Mouse (Mus musculus) liver, adult 2 months (tissue): Measurements from ENCODE around the gene Adamts14. TPM values are rescaled to one million over a fixed set of nuclear protein-coding genes. Genes with fewer than 3 reads are reported as not detected.

ENCODE experiments used
- DNase-seq: peaks from one replicate; pipeline ENCODE4 v3.0.0-alpha.2; 2011; ENCODE audit warnings: low read depth, low spot score; ENCODE audit errors: extremely low read depth
- H3K27ac ChIP-seq: fragments of 200-500 bp; replicated peaks from 2 replicates; pipeline ENCODE4 v1.5.1; 2012; ENCODE audit warnings: low read depth, mild to moderate bottlenecking, control low read depth, inconsistent platforms, low read length; ENCODE audit not compliant: insufficient read depth
- H3K27me3 ChIP-seq: fragments of 200-500 bp; 2 replicates; pipeline ENCODE4 v1.6.1; 2012; ENCODE audit warnings: mild to moderate bottlenecking, moderate library complexity, low read length, inconsistent platforms; ENCODE audit not compliant: control insufficient read depth, insufficient read depth
- H3K36me3 ChIP-seq: fragments of 200-500 bp; 2 replicates; pipeline ENCODE4 v1.6.1; 2012; ENCODE audit warnings: low read length, inconsistent platforms; ENCODE audit not compliant: control insufficient read depth, insufficient read depth
- H3K4me1 ChIP-seq: fragments of 200-500 bp; 2 replicates; pipeline ENCODE4 v1.6.1; 2011; ENCODE audit warnings: low read length; ENCODE audit not compliant: control insufficient read depth, insufficient read depth
- H3K4me3 ChIP-seq: fragments of 200-500 bp; 2 replicates; pipeline ENCODE4 v1.5.1; 2011; ENCODE audit warnings: low read depth, mild to moderate bottlenecking, control low read depth, low read length, moderate library complexity; ENCODE audit not compliant: insufficient read depth
- H3K79me2 ChIP-seq: fragments of 200-500 bp; 2 replicates; pipeline ENCODE4 v1.6.1; 2012; ENCODE audit warnings: inconsistent platforms, mild to moderate bottlenecking, low read length, moderate library complexity; ENCODE audit not compliant: control insufficient read depth, insufficient read depth
- H3K9ac ChIP-seq: fragments of 200-500 bp; 2 replicates; pipeline ENCODE4 v1.6.1; 2012; ENCODE audit warnings: low read depth, mild to moderate bottlenecking, control low read depth, inconsistent platforms, low read length
- CTCF ChIP-seq: fragments of 200-500 bp; IDR thresholded peaks from 2 replicates; pipeline ENCODE4 v1.5.1; 2011; ENCODE audit warnings: low read depth, low read length, control low read depth
- POLR2A ChIP-seq: fragments of 200-500 bp; IDR thresholded peaks from 2 replicates; pipeline ENCODE4 v1.6.1; 2011; ENCODE audit warnings: low read length, control low read depth; ENCODE audit not compliant: insufficient read depth; ENCODE audit errors: extremely low read depth
- WGBS: fragments of 180-500 bp; shearing (Covaris S2); methylation state at CpG from one replicate; pipeline ENCODE4 v1.1.7; 2018; 5-methylcytosine and 5-hydroxymethylcytosine counted together
- polyA plus RNA-seq: library from polyadenylated mRNA; depleted of rRNA; stranded (reverse); fragments of >200 nt; gene quantifications from 2 replicates; pipeline ENCODE4 v1.2.3, GENCODE M21; 2012
- total RNA-seq: library from RNA; depleted of rRNA; stranded (reverse); fragments of >200 nt; gene quantifications from 2 replicates; pipeline ENCODE4 v1.2.3, GENCODE M21; 2014

The Adamts14 gene
- total and polyA plus RNA-seq, 2 experiments, result 0.55 to 0.61 TPM

DNA sequence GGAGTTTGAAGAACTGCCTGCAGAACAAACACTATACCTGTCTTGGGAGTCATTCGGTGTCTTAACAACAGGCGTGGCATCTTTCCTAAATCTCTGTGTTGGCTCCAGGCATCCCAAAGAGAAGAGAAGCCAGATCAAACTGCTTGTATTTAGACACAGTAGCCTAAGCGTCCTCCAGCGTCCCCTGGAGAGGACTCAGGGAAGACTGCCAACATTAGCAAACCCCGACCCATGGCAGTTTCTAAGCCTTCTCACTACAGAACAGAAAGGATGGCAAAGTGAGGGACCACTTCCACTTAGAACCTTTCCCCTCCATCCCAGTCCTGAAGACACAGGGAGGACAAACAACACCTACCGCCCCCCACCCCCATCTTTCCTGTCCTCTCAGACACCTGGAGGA lies 93.3 kb downstream of the Adamts14 start:
- TF ChIP-seq CTCF (no peak), POLR2A (no peak)

DNA sequence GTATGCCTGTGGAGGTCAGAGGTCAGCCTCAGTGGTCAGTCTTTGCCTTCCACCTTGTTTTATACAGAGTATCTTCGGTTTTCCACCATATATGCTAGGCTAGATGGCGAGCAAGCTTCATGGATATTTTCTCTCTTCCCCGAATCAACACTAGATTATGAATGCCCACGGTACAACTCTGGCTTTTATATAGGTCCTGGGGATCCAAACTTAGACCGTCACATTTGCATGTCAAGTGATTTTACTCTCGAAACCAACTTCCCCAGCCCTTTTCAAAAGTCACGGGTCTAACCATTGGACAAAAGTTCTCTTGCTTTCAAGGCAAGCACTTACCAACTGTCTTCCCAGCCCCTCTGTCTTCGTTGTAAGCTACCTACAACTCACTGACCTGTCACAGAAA lies 94.6 kb downstream of the Adamts14 start:
- Histone ChIP-seq H3K4me3 (no peak overlapping the region), H3K9ac (no peak overlapping the region), H3K4me1 (no peaks in the 10 kb centered on the region), H3K27me3 (no peaks in the 10 kb centered on the region), H3K79me2 (no peaks in the 10 kb centered on the region), H3K27ac (no peak overlapping the region), H3K36me3 (no peaks in the 10 kb centered on the region)
- 90% methylated on average over 8 of the region's 8 CpGs for WGBS
- TF ChIP-seq CTCF, result no peak
- TF ChIP-seq POLR2A, result no peak
- DNase-seq, result no peak

More for the DNA sequence above, 93.3 kb downstream of the Adamts14 start:
- DNase-seq, result no peak
- Histone ChIP-seq H3K79me2 (no peaks in the 10 kb centered on the region), H3K9ac (no peak overlapping the region), H3K27ac (no peak overlapping the region), H3K36me3 (no peaks in the 10 kb centered on the region), H3K27me3 (no peaks in the 10 kb centered on the region), H3K4me1 (no peaks in the 10 kb centered on the region), H3K4me3 (no peak overlapping the region)
- WGBS, result 77% methylated on average over 6 of the region's 6 CpGs

DNA sequence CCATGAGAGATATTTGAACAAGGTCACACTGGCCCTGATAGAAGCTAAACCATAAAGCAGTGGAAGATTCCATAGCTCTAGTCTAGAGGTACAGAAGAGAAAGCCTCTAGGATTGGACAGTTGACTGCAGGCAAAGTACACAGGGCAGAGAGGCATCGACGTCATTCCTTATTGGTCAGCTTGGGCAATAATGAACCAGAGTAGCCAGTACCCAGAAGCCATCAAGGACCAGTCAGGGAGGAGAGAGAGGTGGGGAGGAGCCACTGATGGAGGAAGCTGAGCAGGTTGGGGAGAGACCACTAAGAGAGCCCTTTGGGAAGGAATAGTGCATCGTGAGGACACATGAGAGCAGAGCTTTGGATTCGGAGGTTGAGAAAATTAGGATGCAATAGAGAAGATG lies 95.5 kb downstream of the Adamts14 start:
- TF ChIP-seq POLR2A, result no peak
- TF ChIP-seq CTCF, result no peak
- Histone ChIP-seq H3K27ac (no peak overlapping the region), H3K4me1 (no peaks in the 10 kb centered on the region), H3K36me3 (no peaks in the 10 kb centered on the region), H3K4me3 (no peak overlapping the region), H3K79me2 (no peaks in the 10 kb centered on the region), H3K27me3 (no peaks in the 10 kb centered on the region), H3K9ac (no peak overlapping the region)
- DNase-seq, result no peak
- WGBS, result 81% methylated on average over 4 of the region's 4 CpGs

DNA sequence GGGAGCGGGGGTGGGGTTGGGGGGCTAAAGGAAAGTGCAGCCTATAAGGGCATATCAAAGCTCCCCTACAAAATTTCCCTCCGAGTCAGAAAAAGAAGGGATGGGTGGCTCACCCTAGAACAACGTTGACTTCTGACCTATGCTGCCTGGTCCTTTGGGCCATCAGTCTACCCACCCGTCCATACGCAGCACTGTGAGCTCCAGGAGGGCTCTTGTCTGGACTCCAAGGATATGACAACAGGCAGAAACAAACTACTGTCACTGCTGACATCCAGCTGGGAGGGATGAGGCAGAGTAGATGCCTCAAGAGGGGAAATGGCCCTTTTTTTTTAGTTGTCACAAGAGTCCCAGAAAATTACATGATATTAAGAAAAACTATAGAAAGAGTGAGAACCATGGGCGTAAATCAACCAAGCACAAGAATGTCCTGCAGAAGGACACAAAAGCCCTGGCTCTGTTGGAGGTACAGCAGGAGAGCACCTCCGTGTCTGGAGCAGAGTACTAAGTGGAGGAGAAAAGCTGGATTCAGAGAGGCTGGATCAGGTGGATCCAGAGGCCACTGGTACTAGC lies 96.9 kb downstream of the Adamts14 start:
- Histone ChIP-seq H3K36me3 (no peaks in the 10 kb centered on the region), H3K4me1 (no peaks in the 10 kb centered on the region), H3K27ac (no peak overlapping the region), H3K9ac (no peak overlapping the region), H3K27me3 (no peaks in the 10 kb centered on the region), H3K79me2 (no peaks in the 10 kb centered on the region), H3K4me3 (no peak overlapping the region)
- DNase-seq, result no peak
- 63% methylated on average over 7 of the region's 7 CpGs for WGBS
- TF ChIP-seq POLR2A, result no peak
- TF ChIP-seq CTCF, result no peak

DNA sequence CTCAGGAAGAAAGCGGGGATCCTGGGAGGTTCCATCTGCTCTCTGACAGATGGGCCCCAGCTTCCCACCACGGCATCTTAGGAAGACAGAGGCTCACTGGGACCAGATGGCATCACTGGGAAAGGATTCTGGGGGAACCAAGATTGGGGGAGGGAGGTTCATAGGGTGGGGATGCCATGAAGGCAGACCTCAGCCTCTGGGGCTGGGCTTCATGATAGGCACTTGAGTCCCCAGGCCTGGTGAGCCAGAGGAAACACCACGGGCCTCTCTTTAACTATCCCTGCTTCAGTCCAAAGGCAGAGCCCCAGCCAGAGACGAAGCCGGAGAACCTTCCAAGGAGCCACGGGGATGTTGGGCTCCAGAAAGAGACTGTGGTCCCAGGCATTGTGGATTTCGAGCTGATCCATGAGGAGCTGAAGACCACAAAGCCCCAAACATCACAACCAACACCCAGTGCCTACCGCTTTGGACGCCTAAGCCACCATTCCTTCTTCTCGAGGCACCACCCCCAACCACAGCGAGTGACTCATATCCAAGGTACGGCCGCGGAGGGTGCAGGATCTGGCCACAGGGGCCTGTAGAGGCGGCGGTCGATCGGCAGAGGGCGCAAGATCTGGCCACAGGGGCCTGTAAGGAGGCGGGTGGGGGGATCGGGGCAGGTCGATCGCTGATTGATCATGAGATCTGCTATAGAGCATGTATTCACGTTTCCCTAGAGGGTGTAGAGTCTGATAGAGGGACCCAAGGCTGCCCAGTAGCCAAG lies 97.6 kb downstream of the Adamts14 start:
- Histone ChIP-seq H3K4me3 (no peak overlapping the region), H3K9ac (no peak overlapping the region), H3K4me1 (no peaks in the 10 kb centered on the region), H3K27ac (no peak overlapping the region), H3K27me3 (no peaks in the 10 kb centered on the region), H3K79me2 (no peaks in the 10 kb centered on the region), H3K36me3 (no peaks in the 10 kb centered on the region)
- 15% methylated on average over 24 of the region's 24 CpGs for WGBS
- no peak for TF ChIP-seq POLR2A
- TF ChIP-seq CTCF, result peak; percentile 46
- no peak for DNase-seq

DNA sequence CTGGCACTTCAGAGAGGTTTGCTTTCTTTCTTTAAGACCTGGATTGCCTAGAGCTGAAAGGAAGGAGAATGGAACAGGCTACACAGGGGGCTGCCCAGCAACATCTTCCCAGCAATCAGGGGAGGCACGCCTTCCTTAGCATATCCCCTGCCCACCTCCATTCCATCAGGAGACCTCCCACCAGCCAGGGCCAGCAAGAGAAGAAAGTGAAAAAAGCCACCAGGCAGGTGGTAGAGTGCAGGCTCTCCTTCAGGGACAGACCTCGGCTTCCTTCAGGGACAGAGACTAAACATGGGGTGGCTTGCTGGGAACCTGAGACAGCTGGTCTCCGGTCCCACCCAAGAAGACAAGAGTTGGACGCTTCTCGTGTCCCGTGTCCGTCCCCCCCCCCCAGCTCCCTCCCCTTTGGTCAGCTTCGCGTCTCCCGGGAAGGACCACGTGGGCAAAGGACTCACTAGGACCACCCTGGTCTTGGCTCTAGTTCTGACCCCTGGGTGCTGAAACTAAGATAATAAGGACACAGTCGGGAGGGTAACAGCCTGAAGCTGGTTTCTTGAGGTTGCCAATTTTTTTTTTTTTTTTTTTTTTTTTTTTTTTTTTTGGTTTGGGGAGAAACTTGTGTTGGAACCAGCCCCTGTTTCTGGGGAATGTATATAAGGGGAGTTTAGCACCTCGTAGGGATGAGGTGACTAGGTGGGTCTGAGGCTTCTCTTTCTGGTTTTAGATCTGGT lies 98.4 kb downstream of the Adamts14 start:
- no peak overlapping the region for H3K27ac ChIP-seq
- TF ChIP-seq POLR2A (no peak), CTCF (no peak)
- H3K79me2 ChIP-seq, result no peaks in the 10 kb centered on the region
- no peaks in the 10 kb centered on the region for H3K4me1 ChIP-seq
- H3K4me3 ChIP-seq, result no peak overlapping the region
- no peaks in the 10 kb centered on the region for H3K36me3 ChIP-seq
- WGBS, result 44% methylated on average over 12 of the region's 13 CpGs
- H3K27me3 ChIP-seq, result no peaks in the 10 kb centered on the region
- no peak overlapping the region for H3K9ac ChIP-seq
- DNase-seq, result no peak
